Mouse (Mus musculus): ENCODE results near the gene Enpp5. TPM values are rescaled to one million over a fixed set of nuclear protein-coding genes. Genes with fewer than 3 reads are reported as not detected.

Gene Enpp5
- total RNA-seq, 2 experiments from 2014 or later, result 2.7 TPM; not detected in 1

Other genes starting within 250 kb of the Enpp5 start
- gene Enpp4, start 27.0 kb downstream of the Enpp5 start, total RNA-seq (2015; ENCODE audit: low replicate concordance), result 2.1 and 4.6 TPM in 2 replicates
- gene Enpp4, start 27.0 kb downstream of the Enpp5 start, total RNA-seq (2017; ENCODE audit: low replicate concordance), result 4.8 and 5.2 TPM in 2 replicates
- gene Clic5, start 109.8 kb downstream of the Enpp5 start, total RNA-seq (2015; ENCODE audit: low replicate concordance), result 0.21 TPM in 1 of 2 replicates, not detected in the other
- 0.14 TPM in 1 of 2 replicates, not detected in the other for gene Clic5, start 109.8 kb downstream of the Enpp5 start, total RNA-seq (2017; ENCODE audit: low replicate concordance)

All from erythroblast, adult 5-6 weeks (primary cell).